Mouse (Mus musculus): ENCODE data around the gene Armh1. TPM values are rescaled to one million over a fixed set of nuclear protein-coding genes. Genes with fewer than 3 reads are reported as not detected.
A peak's percentile ranks its signal among the peaks of the same experiment; 100 is the strongest.

The Armh1 gene
- polyA plus RNA-seq, 1 experiment from 2014 or later: 0.39 TPM

- H3K4me3 ChIP-seq (ENCODE audit: low read length): no peak overlapping the region
- no peak overlapping the region for H3K4me2 ChIP-seq (replicated peaks; ENCODE audit: low read depth, low read length)
- ATAC-seq (ENCODE audit: low FRiP score, low TSS enrichment): no peak
- no peak overlapping the region for H3K9ac ChIP-seq (replicated peaks; ENCODE audit: low read length)
- 0 out of 2 replicates have a peak, but pooled peaks cover 3% of the 10 kb centered on the region for H3K9me3 ChIP-seq (ENCODE audit: low read length)
- H3K27ac ChIP-seq (ENCODE audit: low read length): no peak overlapping the region
- H3K36me3 ChIP-seq (ENCODE audit: insufficient read depth, low read length): no peaks in the 10 kb centered on the region
- no peaks in the 10 kb centered on the region for H3K27me3 ChIP-seq (ENCODE audit: insufficient read depth, low read length)
- no peaks in the 10 kb centered on the region for H3K4me1 ChIP-seq (ENCODE audit: insufficient read depth, low read length)
- WGBS: 61% methylated on average over 10 of the region's 10 CpGs
Measured at GRCm38 (mm10) chr4:117230331-117230730, 21.6 kb downstream of the Armh1 start.

- H3K9me3 ChIP-seq (ENCODE audit: low read length): 0 out of 2 replicates have a peak, but pooled peaks cover 3% of the 10 kb centered on the region
- ATAC-seq (ENCODE audit: low FRiP score, low TSS enrichment): no peak
- no peak overlapping the region for H3K27ac ChIP-seq (ENCODE audit: low read length)
- H3K4me1 ChIP-seq (ENCODE audit: insufficient read depth, low read length): no peaks in the 10 kb centered on the region
- no peaks in the 10 kb centered on the region for H3K27me3 ChIP-seq (ENCODE audit: insufficient read depth, low read length)
- H3K4me3 ChIP-seq (ENCODE audit: low read length): no peak overlapping the region
- no peaks in the 10 kb centered on the region for H3K36me3 ChIP-seq (ENCODE audit: insufficient read depth, low read length)
- no peak overlapping the region for H3K9ac ChIP-seq (replicated peaks; ENCODE audit: low read length)
- H3K4me2 ChIP-seq (replicated peaks; ENCODE audit: low read depth, low read length): no peak overlapping the region
- 64% methylated on average over 15 of the region's 15 CpGs for WGBS
Measured at GRCm38 (mm10) chr4:117229590-117229989, 22.3 kb downstream of the Armh1 start.

GRCm38 (mm10) chr4:117225250-117225649 is 26.7 kb downstream of the Armh1 start:
- no peak overlapping the region for H3K9ac ChIP-seq (replicated peaks; ENCODE audit: low read length)
- no peaks in the 10 kb centered on the region for H3K27me3 ChIP-seq (ENCODE audit: insufficient read depth, low read length)

GRCm38 (mm10) chr4:117224122-117224521 is 27.8 kb downstream of the Armh1 start:
- Histone ChIP-seq H3K36me3 (ENCODE audit: insufficient read depth, low read length) (no peaks in the 10 kb centered on the region), H3K27ac (ENCODE audit: low read length) (no peak overlapping the region), H3K4me1 (ENCODE audit: insufficient read depth, low read length) (peaks cover 3% of the 10 kb centered on the region; the same call in 1 of the 2 replicates), H3K4me3 (ENCODE audit: low read length) (no peak overlapping the region), H3K9me3 (ENCODE audit: low read length) (no peaks in the 10 kb centered on the region), H3K27me3 (ENCODE audit: insufficient read depth, low read length) (no peaks in the 10 kb centered on the region), H3K4me2 (replicated peaks; ENCODE audit: low read depth, low read length) (no peak overlapping the region), H3K9ac (replicated peaks; ENCODE audit: low read length) (no peak overlapping the region)
- WGBS: 70% methylated on average over 8 of the region's 8 CpGs
- ATAC-seq (ENCODE audit: low FRiP score, low TSS enrichment): no peak

More at GRCm38 (mm10) chr4:117225250-117225649, 26.7 kb downstream of the Armh1 start:
- no peak for ATAC-seq (ENCODE audit: low FRiP score, low TSS enrichment)
- no peak overlapping the region for H3K4me2 ChIP-seq (replicated peaks; ENCODE audit: low read depth, low read length)
- H3K4me3 ChIP-seq (ENCODE audit: low read length): no peak overlapping the region
- no peaks in the 10 kb centered on the region for H3K36me3 ChIP-seq (ENCODE audit: insufficient read depth, low read length)
- no peak overlapping the region for H3K27ac ChIP-seq (ENCODE audit: low read length)
- H3K4me1 ChIP-seq (ENCODE audit: insufficient read depth, low read length): no peaks in the 10 kb centered on the region
- 0 out of 2 replicates have a peak, but pooled peaks cover under 1% of the 10 kb centered on the region for H3K9me3 ChIP-seq (ENCODE audit: low read length)

- 25% methylated on average over 5 of the region's 5 CpGs for WGBS
- no peak overlapping the region for H3K4me2 ChIP-seq (replicated peaks; ENCODE audit: low read depth, low read length)
- no peaks in the 10 kb centered on the region for H3K27me3 ChIP-seq (ENCODE audit: insufficient read depth, low read length)
- H3K27ac ChIP-seq (ENCODE audit: low read length): no peak overlapping the region
- H3K36me3 ChIP-seq (ENCODE audit: insufficient read depth, low read length): no peaks in the 10 kb centered on the region
- H3K9ac ChIP-seq (replicated peaks; ENCODE audit: low read length): no peak overlapping the region
- peaks cover 8% of the 10 kb centered on the region for H3K4me1 ChIP-seq (ENCODE audit: insufficient read depth, low read length)
- ATAC-seq (ENCODE audit: low FRiP score, low TSS enrichment): no peak
- H3K9me3 ChIP-seq (ENCODE audit: low read length): no peaks in the 10 kb centered on the region
- H3K4me3 ChIP-seq (ENCODE audit: low read length): no peak overlapping the region
Measured at GRCm38 (mm10) chr4:117223001-117223400, 28.9 kb downstream of the Armh1 start.

GRCm38 (mm10) chr4:117221836-117222235 is 30.1 kb downstream of the Armh1 start:
- ATAC-seq (ENCODE audit: low FRiP score, low TSS enrichment): no peak
- Histone ChIP-seq H3K4me1 (ENCODE audit: insufficient read depth, low read length) (peaks cover 8% of the 10 kb centered on the region), H3K27me3 (ENCODE audit: insufficient read depth, low read length) (no peaks in the 10 kb centered on the region), H3K4me3 (ENCODE audit: low read length) (no peak overlapping the region), H3K9me3 (ENCODE audit: low read length) (no peaks in the 10 kb centered on the region), H3K27ac (ENCODE audit: low read length) (no peak overlapping the region), H3K4me2 (replicated peaks; ENCODE audit: low read depth, low read length) (no peak overlapping the region), H3K36me3 (ENCODE audit: insufficient read depth, low read length) (no peaks in the 10 kb centered on the region), H3K9ac (replicated peaks; ENCODE audit: low read length) (no peak overlapping the region)
- WGBS: 87% methylated on average over 9 of the region's 9 CpGs

- Histone ChIP-seq H3K9ac (replicated peaks; ENCODE audit: low read length) (no peak overlapping the region), H3K27ac (ENCODE audit: low read length) (no peak overlapping the region), H3K27me3 (ENCODE audit: insufficient read depth, low read length) (no peaks in the 10 kb centered on the region), H3K9me3 (ENCODE audit: low read length) (no peaks in the 10 kb centered on the region), H3K4me1 (ENCODE audit: insufficient read depth, low read length) (peaks cover 8% of the 10 kb centered on the region), H3K36me3 (ENCODE audit: insufficient read depth, low read length) (no peaks in the 10 kb centered on the region), H3K4me3 (ENCODE audit: low read length) (no peak overlapping the region), H3K4me2 (replicated peaks; ENCODE audit: low read depth, low read length) (no peak overlapping the region)
- 83% methylated on average over 9 of the region's 9 CpGs for WGBS
- ATAC-seq (ENCODE audit: low FRiP score, low TSS enrichment): no peak
Measured at GRCm38 (mm10) chr4:117220741-117221515, 31.0 kb downstream of the Armh1 start.

- H3K27ac ChIP-seq (ENCODE audit: low read length): no peak overlapping the region
- H3K4me1 ChIP-seq (ENCODE audit: insufficient read depth, low read length): peaks cover 8% of the 10 kb centered on the region
- WGBS: 33% methylated on average over 10 of the region's 10 CpGs
- peak overlapping the region; percentile 27 for H3K4me2 ChIP-seq (replicated peaks; ENCODE audit: low read depth, low read length)
- H3K36me3 ChIP-seq (ENCODE audit: insufficient read depth, low read length): no peaks in the 10 kb centered on the region
- no peak overlapping the region; the same call in 1 of the 2 replicates for H3K9ac ChIP-seq (replicated peaks; ENCODE audit: low read length)
- H3K9me3 ChIP-seq (ENCODE audit: low read length): no peaks in the 10 kb centered on the region
- H3K4me3 ChIP-seq (ENCODE audit: low read length): no peak overlapping the region
- H3K27me3 ChIP-seq (ENCODE audit: insufficient read depth, low read length): no peaks in the 10 kb centered on the region
- ATAC-seq (ENCODE audit: low FRiP score, low TSS enrichment): peak; percentile 70
Measured at GRCm38 (mm10) chr4:117218517-117219219, 33.3 kb downstream of the Armh1 start.

- H3K36me3 ChIP-seq (ENCODE audit: insufficient read depth, low read length): no peaks in the 10 kb centered on the region
- H3K27me3 ChIP-seq (ENCODE audit: insufficient read depth, low read length): no peaks in the 10 kb centered on the region
- peaks cover 8% of the 10 kb centered on the region for H3K4me1 ChIP-seq (ENCODE audit: insufficient read depth, low read length)
- no peak overlapping the region for H3K9ac ChIP-seq (replicated peaks; ENCODE audit: low read length)
- H3K9me3 ChIP-seq (ENCODE audit: low read length): no peaks in the 10 kb centered on the region
- WGBS: 80% methylated on average over 5 of the region's 5 CpGs
- ATAC-seq (ENCODE audit: low FRiP score, low TSS enrichment): no peak
- H3K4me2 ChIP-seq (replicated peaks; ENCODE audit: low read depth, low read length): no peak overlapping the region
- no peak overlapping the region for H3K4me3 ChIP-seq (ENCODE audit: low read length)
- H3K27ac ChIP-seq (ENCODE audit: low read length): no peak overlapping the region
Measured at GRCm38 (mm10) chr4:117217029-117217428, 34.9 kb downstream of the Armh1 start.

GRCm38 (mm10) chr4:117214250-117214649 is 37.7 kb downstream of the Armh1 start:
- peaks cover 6% of the 10 kb centered on the region for H3K4me1 ChIP-seq (ENCODE audit: insufficient read depth, low read length)
- no peaks in the 10 kb centered on the region for H3K9me3 ChIP-seq (ENCODE audit: low read length)
- 87% methylated on average over 6 of the region's 6 CpGs for WGBS
- H3K4me2 ChIP-seq (replicated peaks; ENCODE audit: low read depth, low read length): no peak overlapping the region
- no peaks in the 10 kb centered on the region for H3K36me3 ChIP-seq (ENCODE audit: insufficient read depth, low read length)
- H3K9ac ChIP-seq (replicated peaks; ENCODE audit: low read length): no peak overlapping the region
- no peak overlapping the region for H3K4me3 ChIP-seq (ENCODE audit: low read length)
- ATAC-seq (ENCODE audit: low FRiP score, low TSS enrichment): no peak
- no peaks in the 10 kb centered on the region for H3K27me3 ChIP-seq (ENCODE audit: insufficient read depth, low read length)
- H3K27ac ChIP-seq (ENCODE audit: low read length): no peak overlapping the region
